Mouse (Mus musculus): Measurements from ENCODE around the gene Col9a1.

Gene Col9a1

GRCm38 (mm10) chr1:24222231-24222630 lies 44.8 kb downstream of the Col9a1 start:
- no peak for DNase-seq (ENCODE audit: low spot score in 2 of 2)

- peak; percentile 43 to 47 for DNase-seq (ENCODE audit: low spot score in 2 of 2)
These were observed 45.7 kb downstream of the Col9a1 start for GRCm38 (mm10) chr1:24222981-24223612.

GRCm38 (mm10) chr1:24225825-24226526 lies 48.6 kb downstream of the Col9a1 start:
- peak in 1 of 2 experiments; percentile 23 for DNase-seq (ENCODE audit: low spot score in 2 of 2)

GRCm38 (mm10) chr1:24226941-24227711 lies 49.7 kb downstream of the Col9a1 start:
- DNase-seq (ENCODE audit: low spot score in 2 of 2), result no peak

GRCm38 (mm10) chr1:24229552-24229951 lies 52.1 kb downstream of the Col9a1 start:
- DNase-seq (ENCODE audit: low spot score in 2 of 2), result peak in 1 of 2 experiments; percentile 56

- DNase-seq (ENCODE audit: low spot score in 2 of 2), result no peak
These were observed 53.0 kb downstream of the Col9a1 start for GRCm38 (mm10) chr1:24230428-24230827.

- DNase-seq (ENCODE audit: low spot score in 2 of 2), result no peak
These were observed 54.3 kb downstream of the Col9a1 start for GRCm38 (mm10) chr1:24231504-24232270.

- DNase-seq (ENCODE audit: low spot score in 2 of 2), result no peak
These were observed 58.9 kb downstream of the Col9a1 start for GRCm38 (mm10) chr1:24236330-24236729.

GRCm38 (mm10) chr1:24240039-24240691 lies 62.8 kb downstream of the Col9a1 start:
- no peak for DNase-seq (ENCODE audit: low spot score in 2 of 2)

GRCm38 (mm10) chr1:24244931-24245330 lies 67.5 kb downstream of the Col9a1 start:
- DNase-seq (ENCODE audit: low spot score in 2 of 2), result no peak

- no peak for DNase-seq (ENCODE audit: low spot score in 2 of 2)
These were observed 68.4 kb downstream of the Col9a1 start for GRCm38 (mm10) chr1:24245700-24246375.

- no peak for DNase-seq (ENCODE audit: low spot score in 2 of 2)
These were observed 71.1 kb downstream of the Col9a1 start for GRCm38 (mm10) chr1:24248294-24249104.

- no peak for DNase-seq (ENCODE audit: low spot score in 2 of 2)
These were observed 71.8 kb downstream of the Col9a1 start for GRCm38 (mm10) chr1:24249105-24249664.

GRCm38 (mm10) chr1:24257961-24258360 lies 80.6 kb downstream of the Col9a1 start:
- no peak for DNase-seq (ENCODE audit: low spot score in 2 of 2)

- DNase-seq (ENCODE audit: low spot score in 2 of 2), result no peak
These were observed 82.0 kb downstream of the Col9a1 start for GRCm38 (mm10) chr1:24259419-24259818.

- DNase-seq (ENCODE audit: low spot score in 2 of 2), result no peak
These were observed 83.8 kb downstream of the Col9a1 start for GRCm38 (mm10) chr1:24261181-24261580.

GRCm38 (mm10) chr1:24267022-24267421 lies 89.6 kb downstream of the Col9a1 start:
- DNase-seq (ENCODE audit: low spot score in 2 of 2), result no peak

- DNase-seq (ENCODE audit: low spot score in 2 of 2), result no peak
These were observed 109.0 kb downstream of the Col9a1 start for GRCm38 (mm10) chr1:24286360-24286759.

- no peak for DNase-seq (ENCODE audit: low spot score in 2 of 2)
These were observed 115.1 kb downstream of the Col9a1 start for GRCm38 (mm10) chr1:24292515-24292914.
